Mouse (Mus musculus) CH12.LX (cell line): Measurements from ENCODE around the gene Herc2. TPM values are rescaled to one million over a fixed set of nuclear protein-coding genes. Genes with fewer than 3 reads are reported as not detected.

Experiments
- DNase-seq: peaks from one replicate; pipeline ENCODE4 v3.0.0-alpha.2; 2013; ENCODE audit errors: extremely low read depth
- H3K27ac ChIP-seq: 2 replicates; pipeline ENCODE4 v1.5.1; 2012; ENCODE audit warnings: low read depth, mild to moderate bottlenecking, control low read depth, moderate library complexity; ENCODE audit not compliant: insufficient read depth
- H3K27me3 ChIP-seq: replicated peaks from 2 replicates; pipeline ENCODE3; 2012; ENCODE audit warnings: inconsistent platforms
- H3K36me3 ChIP-seq, 2 experiments: replicated peaks in 1 of 2; 2 replicates each; pipeline versions ENCODE3 to v1.6.1; 2012; ENCODE audit warnings: inconsistent platforms in 1 of 2, low read length in 1 of 2, mild to moderate bottlenecking in 1 of 2, mixed read lengths in 1 of 2, moderate library complexity in 1 of 2; ENCODE audit not compliant: control insufficient read depth in 1 of 2, insufficient read depth in 1 of 2
- H3K4me1 ChIP-seq, 2 experiments: 2 replicates each; pipeline ENCODE4 v1.6.1; 2012; ENCODE audit warnings: inconsistent platforms in 1 of 2, moderate library complexity in 1 of 2; ENCODE audit not compliant: insufficient read depth in 2 of 2, control insufficient read depth in 1 of 2
- H3K4me2 ChIP-seq: 2 replicates; pipeline ENCODE4 v1.6.1; 2012; ENCODE audit warnings: low read depth, mild to moderate bottlenecking, control low read depth; ENCODE audit not compliant: poor library complexity, insufficient read depth, severe bottlenecking
- H3K4me3 ChIP-seq, 3 experiments: fragments of 150-350 bp in 1 of 3; sonication (generic) in 1 of 3; replicated peaks in 1 of 3; 2 replicates each; pipeline versions ENCODE3 to v1.5.1; 2011 to 2012; ENCODE audit warnings: low read depth in 2 of 3, low read length in 2 of 3, mild to moderate bottlenecking in 2 of 3, moderate library complexity in 2 of 3, control low read depth in 1 of 3, improper control_type of control experiment in 1 of 3, inconsistent platforms in 1 of 3, mixed read lengths in 1 of 3; ENCODE audit not compliant: poor library complexity in 1 of 3
- H3K79me2 ChIP-seq: replicated peaks from 2 replicates; pipeline ENCODE4 v1.6.1; 2012; ENCODE audit warnings: mild to moderate bottlenecking, moderate library complexity; ENCODE audit not compliant: control insufficient read depth, poor library complexity, insufficient read depth, severe bottlenecking; ENCODE audit errors: extremely low read depth
- H3K9ac ChIP-seq: 2 replicates; pipeline ENCODE4 v1.6.1; 2012; ENCODE audit warnings: low read depth, mild to moderate bottlenecking, control low read depth, moderate library complexity; ENCODE audit not compliant: insufficient read depth
- H3K9me3 ChIP-seq: replicated peaks from 2 replicates; pipeline ENCODE3; 2012; ENCODE audit warnings: low read length, inconsistent platforms, mixed read lengths
- CHD1 ChIP-seq: IDR thresholded peaks from 2 replicates; pipeline ENCODE4 v1.6.1; 2012; ENCODE audit warnings: low read depth, low read length, improper control_type of control experiment, inconsistent platforms
- CHD2 ChIP-seq: IDR thresholded peaks from 2 replicates; pipeline ENCODE4 v1.6.1; 2011; ENCODE audit warnings: low read length, improper control_type of control experiment
- E2F4 ChIP-seq: IDR thresholded peaks from 2 replicates; pipeline ENCODE4 v1.6.1; 2011; ENCODE audit warnings: low read depth, low read length, improper control_type of control experiment; ENCODE audit not compliant: insufficient replicate concordance
- EP300 ChIP-seq: IDR thresholded peaks from 2 replicates; pipeline ENCODE4 v1.6.1; 2011; ENCODE audit warnings: low read length, improper control_type of control experiment
- HCFC1 ChIP-seq: IDR thresholded peaks from 2 replicates; pipeline ENCODE4 v1.6.1; 2012; ENCODE audit warnings: low read depth, mild to moderate bottlenecking, inconsistent platforms, low read length, improper control_type of control experiment
- MAFK ChIP-seq: IDR thresholded peaks from 2 replicates; pipeline ENCODE4 v1.6.1; 2011; ENCODE audit warnings: low read length, improper control_type of control experiment; ENCODE audit not compliant: insufficient replicate concordance
- MAX ChIP-seq: IDR thresholded peaks from 2 replicates; pipeline ENCODE4 v1.6.1; 2011; ENCODE audit warnings: low read length, improper control_type of control experiment
- MEF2A ChIP-seq: IDR thresholded peaks from 2 replicates; pipeline ENCODE4 v1.6.1; 2014; ENCODE audit warnings: low read depth, mild to moderate bottlenecking, inconsistent platforms, low read length, improper control_type of control experiment, borderline replicate concordance
- MXI1 ChIP-seq: IDR thresholded peaks from 2 replicates; pipeline ENCODE4 v1.6.1; 2011; ENCODE audit warnings: mild to moderate bottlenecking, low read depth, low read length, improper control_type of control experiment
- MYC ChIP-seq: IDR thresholded peaks from 2 replicates; pipeline ENCODE4 v1.6.1; 2011; ENCODE audit warnings: low read depth, mild to moderate bottlenecking, improper control_type of control experiment, low read length
- NELFE ChIP-seq: IDR thresholded peaks from 2 replicates; pipeline ENCODE4 v1.6.1; 2011; ENCODE audit warnings: low read depth, low read length, improper control_type of control experiment
- POLR2AphosphoS2 ChIP-seq: IDR thresholded peaks from 2 replicates; pipeline ENCODE4 v1.6.1; 2011; ENCODE audit warnings: low read depth, low read length, improper control_type of control experiment
- RAD21 ChIP-seq: IDR thresholded peaks from 2 replicates; pipeline ENCODE4 v1.6.1; 2011; ENCODE audit warnings: low read depth, mild to moderate bottlenecking, low read length, improper control_type of control experiment, moderate library complexity
- SIN3A ChIP-seq: IDR thresholded peaks from 2 replicates; pipeline ENCODE4 v1.6.1; 2012; ENCODE audit warnings: low read length, improper control_type of control experiment, inconsistent platforms
- SMC3 ChIP-seq: IDR thresholded peaks from 2 replicates; pipeline ENCODE4 v1.6.1; 2011; ENCODE audit warnings: low read depth, low read length, improper control_type of control experiment
- TBP ChIP-seq: conservative IDR thresholded peaks from 2 replicates; pipeline ENCODE4 v1.6.1; 2011; ENCODE audit warnings: low read depth, low read length, improper control_type of control experiment
- USF1 ChIP-seq: IDR thresholded peaks from 2 replicates; pipeline ENCODE4 v1.6.1; 2014; ENCODE audit warnings: low read depth, mild to moderate bottlenecking, inconsistent platforms, low read length, improper control_type of control experiment
- ZKSCAN1 ChIP-seq: IDR thresholded peaks from 2 replicates; pipeline ENCODE4 v1.6.1; 2012; ENCODE audit warnings: low read depth, inconsistent platforms, low read length, improper control_type of control experiment, borderline replicate concordance
- ZMIZ1 ChIP-seq: IDR thresholded peaks from 2 replicates; pipeline ENCODE4 v1.6.1; 2012; ENCODE audit warnings: low read depth, mild to moderate bottlenecking, inconsistent platforms, low read length, improper control_type of control experiment
- dilution Hi-C: fragments of 300-500 bp; cut with MboI; formaldehyde crosslinking; loops from 2 replicates; pipeline ENCODE4 v1.14.3; 2020; ENCODE audit warnings: low sequenced_read_pairs; ENCODE audit not compliant: extremely low pct_unique_long_range_greater_than_20kb, extremely low pct_ligation_motif_present
- in situ Hi-C: fragments of 300-500 bp; cut with MboI; formaldehyde crosslinking; loops from 3 replicates; pipeline ENCODE4 v1.14.3; 2019; ENCODE audit warnings: low sequenced_read_pairs, low pct_ligation_motif_present, low pct_unique_long_range_greater_than_20kb, mixed read lengths
- polyA plus RNA-seq: library from polyadenylated mRNA; unstranded; fragments of >175 nt; gene quantifications from 2 replicates; pipeline ENCODE4 v1.2.1, GENCODE M21; 2012; ENCODE audit warnings: low read depth; ENCODE audit not compliant: insufficient read length
- total RNA-seq, 2 experiments: library from RNA; depleted of rRNA; stranded (reverse); fragments of 300-350 nt in 1 of 2; fragments of >200 nt in 1 of 2; gene quantifications; 2 replicates each; pipeline ENCODE4 v1.2.3; 2012 to 2014

Gene Herc2
- total and polyA plus RNA-seq, 3 experiments, result 9.7 to 27.6 (median 18.2) TPM

DNA sequence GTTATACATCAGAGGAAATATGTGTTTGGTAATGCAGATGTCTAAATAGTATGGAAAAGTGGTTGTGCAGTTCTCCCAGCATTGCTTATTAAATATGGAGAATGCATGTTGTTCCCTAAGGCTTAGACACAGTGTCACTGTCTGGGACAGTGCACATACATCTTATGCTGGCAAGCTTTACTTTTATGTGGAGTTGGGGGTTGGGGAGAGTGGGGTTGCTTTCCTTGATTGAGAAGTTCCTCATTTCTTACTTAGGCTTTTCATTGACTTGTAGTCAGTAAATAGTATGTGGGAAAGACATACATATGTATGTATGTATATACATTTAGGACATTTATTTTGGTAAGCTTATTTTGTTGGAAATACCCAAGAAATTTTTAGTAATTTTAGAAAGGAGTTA, 3.0 kb downstream of the Herc2 start:
- no peaks in the 10 kb centered on the region for H3K9me3 ChIP-seq
- DNase-seq, result no peak

DNA sequence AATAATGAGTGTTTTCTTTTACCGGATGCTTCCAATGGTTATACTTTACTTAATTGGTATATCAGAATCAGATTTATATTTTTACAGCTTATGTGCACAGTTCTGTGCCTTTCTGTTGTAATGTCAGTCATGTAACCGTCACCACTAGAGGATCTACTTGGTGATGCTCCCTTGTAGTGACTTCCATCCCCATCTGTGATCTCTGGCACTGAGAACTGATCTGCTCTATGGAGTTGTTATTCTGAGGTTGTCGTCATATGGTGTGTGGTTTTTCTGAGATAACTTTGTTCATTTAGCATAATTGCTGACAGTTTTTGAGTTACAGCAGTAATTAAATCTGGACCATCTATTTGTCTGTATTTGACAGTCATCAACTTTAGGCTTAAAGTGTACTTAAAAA, 5.3 kb downstream of the Herc2 start:
- Histone ChIP-seq H3K4me3 (no peak overlapping the region), H3K9me3 (no peaks in the 10 kb centered on the region), H3K4me2 (no peak overlapping the region), H3K4me1 (peaks cover 2 to 16% of the 10 kb centered on the region in 2 experiments; a peak in 2 of 4 replicates), H3K36me3 (peaks cover 3 to 30% of the 10 kb centered on the region in 2 experiments), H3K9ac (no peak overlapping the region), H3K27ac (no peak overlapping the region), H3K79me2 (peaks cover 10% of the 10 kb centered on the region), H3K27me3 (no peaks in the 10 kb centered on the region)
- in situ Hi-C loops (no loop called here), dilution Hi-C loops (no loop called here)
- TF ChIP-seq NELFE, result no peak
- TF ChIP-seq CHD1, result no peak
- no peak for TF ChIP-seq USF1
- DNase-seq, result no peak

More for the DNA sequence above, 3.0 kb downstream of the Herc2 start:
- no peak overlapping the region for H3K4me3 ChIP-seq
- no peaks in the 10 kb centered on the region for H3K27me3 ChIP-seq
- H3K4me1 ChIP-seq, result peaks cover 9 to 24% of the 10 kb centered on the region in 2 experiments; a peak in 3 of 4 replicates
- in situ Hi-C loops (no loop called here), dilution Hi-C loops (no loop called here)
- H3K79me2 ChIP-seq, result peaks cover 10% of the 10 kb centered on the region
- H3K36me3 ChIP-seq, result peaks cover 3 to 20% of the 10 kb centered on the region in 2 experiments
- no peak overlapping the region for H3K9ac ChIP-seq
- no peak overlapping the region for H3K4me2 ChIP-seq
- no peak overlapping the region for H3K27ac ChIP-seq
- TF ChIP-seq CHD1 (no peak), SIN3A (no peak), ZKSCAN1 (no peak)

DNA sequence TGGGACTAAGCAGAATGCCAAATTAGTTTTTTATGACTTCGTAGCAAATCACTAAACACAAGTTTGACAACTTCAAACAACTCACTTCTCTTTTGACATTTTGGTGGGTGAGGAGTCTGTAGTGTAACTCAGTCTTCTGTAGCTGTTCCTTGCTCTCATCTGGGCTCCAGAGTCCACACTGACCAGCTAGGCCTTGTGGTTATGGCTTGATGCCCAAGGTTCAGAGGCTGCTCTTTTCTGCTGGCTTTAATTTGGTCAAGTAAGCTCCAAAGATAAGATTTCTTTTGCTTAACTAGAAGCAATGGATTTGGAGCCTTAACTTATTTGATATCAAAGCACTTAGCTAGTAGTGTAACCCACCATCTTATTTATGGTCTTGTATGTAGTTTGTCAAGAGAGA, 14.9 kb downstream of the Herc2 start:
- Histone ChIP-seq H3K4me3 (no peak overlapping the region), H3K4me1 (no peaks in the 10 kb centered on the region), H3K4me2 (no peak overlapping the region), H3K27ac (no peak overlapping the region), H3K27me3 (no peaks in the 10 kb centered on the region), H3K79me2 (no peaks in the 10 kb centered on the region), H3K36me3 (peaks cover 0 to 28% of the 10 kb centered on the region in 2 experiments), H3K9ac (no peak overlapping the region), H3K9me3 (no peaks in the 10 kb centered on the region)
- no peak for DNase-seq
- dilution Hi-C loops (no loop called here), in situ Hi-C loops (no loop called here)
- TF ChIP-seq POLR2AphosphoS2 (no peak), HCFC1 (no peak), RAD21 (no peak), MYC (no peak), MXI1 (no peak), SMC3 (no peak), TBP (no peak), ZMIZ1 (no peak), SIN3A (no peak), E2F4 (no peak), CHD2 (no peak), EP300 (no peak), MEF2A (no peak), MAFK (no peak), MAX (no peak)
